8 mouse cellular contexts compared by ENCODE assay signal in the genomic region with DNA sequence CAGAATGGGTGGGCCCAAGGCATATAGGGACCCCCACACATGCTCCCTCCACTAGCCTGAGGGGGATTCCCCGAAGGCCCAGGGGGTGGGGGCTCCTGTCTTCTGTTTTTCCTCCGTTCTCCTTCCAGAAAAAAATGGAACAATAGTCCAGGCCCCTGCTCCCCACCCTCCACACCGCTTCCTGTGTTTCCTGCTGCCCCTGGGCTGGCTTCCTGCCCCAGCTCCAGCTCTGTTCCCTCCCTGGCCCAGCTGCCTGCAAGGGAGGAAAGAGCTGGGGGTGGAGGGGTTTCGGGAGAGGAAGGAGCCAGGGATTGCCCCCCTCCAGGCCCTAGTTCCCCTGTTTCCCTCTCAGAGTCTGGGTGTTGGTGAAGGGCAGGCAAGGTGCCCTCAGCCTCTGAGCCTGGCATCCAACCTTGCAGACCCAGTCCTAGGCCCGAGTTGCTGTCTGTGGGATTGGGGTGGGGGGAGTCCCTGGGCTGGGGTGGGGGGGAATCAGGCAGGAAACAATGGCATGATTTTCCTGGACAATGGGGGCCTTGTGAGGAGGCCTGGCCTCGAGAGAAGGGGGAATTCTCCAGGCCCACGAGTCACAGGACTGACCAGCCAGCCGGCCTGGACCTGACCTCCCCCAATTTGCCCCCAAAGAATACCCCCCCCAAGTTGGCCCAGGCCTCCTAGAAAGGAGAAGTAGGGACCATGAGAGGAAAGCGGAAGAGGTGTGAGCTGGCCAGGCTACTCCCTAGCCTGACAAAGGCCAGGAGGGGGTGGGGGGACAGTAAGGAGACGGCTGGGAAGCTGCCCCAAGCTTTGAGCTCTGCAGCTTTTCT. TPM values are rescaled to one million over a fixed set of nuclear protein-coding genes. Genes with fewer than 3 reads are reported as not detected.
DNase-seq lines count a peak whose midpoint lies in the region; ATAC-seq and TF ChIP-seq lines count a peak whose summit lies in the region.

No protein-coding gene starts in this region.

- peaks cover 16 to 50% of the 10 kb centered on the region in 2 experiments for H3K4me1 ChIP-seq in heart, embryonic 14.5 days (ENCODE audit: control insufficient read depth in 2 of 2, insufficient read depth in 2 of 2, low read length in 2 of 2)
- peaks cover 31% of the 10 kb centered on the region for H3K4me1 ChIP-seq in kidney, postnatal 0 days (replicated peaks; ENCODE audit: insufficient read depth, low read length)

- H3K36me3 ChIP-seq in heart, embryonic 14.5 days (ENCODE audit: control insufficient read depth, insufficient read depth, low read length) = peaks cover 61% of the 10 kb centered on the region
- peaks cover 33% of the 10 kb centered on the region for H3K36me3 ChIP-seq in kidney, postnatal 0 days (ENCODE audit: insufficient read depth, low read length)

- DNase-seq in 416B (ENCODE audit: low read depth) = peak; percentile 50
- peak; percentile 88 for DNase-seq in brain, adult 2 months (ENCODE audit: low read depth, low spot score)
- peak; percentile 73 for DNase-seq in kidney, postnatal 0 days (ENCODE audit: low spot score)
- DNase-seq in lung, postnatal 25 days (ENCODE audit: low spot score) = peak; percentile 81
- no peak for DNase-seq in right cerebral cortex, postnatal 36 days (ENCODE audit: low spot score in 2 of 2)
- DNase-seq in thymus, postnatal 25 days = no peak
- no peak for DNase-seq in embryo, embryonic 10 days (ENCODE audit: low spot score)

- H3K4me3 ChIP-seq in heart, embryonic 14.5 days (ENCODE audit: control insufficient read depth in 1 of 2, insufficient read depth in 1 of 2, low read depth in 1 of 2, low read length in 2 of 2) = peak overlapping the region; percentile 52 to 95
- peak overlapping the region; percentile 92 for H3K4me3 ChIP-seq in kidney, postnatal 0 days (replicated peaks; ENCODE audit: low read depth, low read length)

- 60% methylated on average over 10 of the region's 10 CpGs for WGBS in heart, embryonic 14.5 days
- WGBS in kidney, postnatal 0 days = 45% methylated on average over 10 of the region's 10 CpGs

- H3K4me2 ChIP-seq in heart, embryonic 14.5 days (ENCODE audit: low read length) = peak overlapping the region; percentile 100
- H3K4me2 ChIP-seq in kidney, postnatal 0 days (ENCODE audit: low read length) = peak overlapping the region; percentile 100

- H3K9me3 ChIP-seq in heart, embryonic 14.5 days (ENCODE audit: control insufficient read depth, low read length) = no peaks in the 10 kb centered on the region
- H3K9me3 ChIP-seq in kidney, postnatal 0 days (replicated peaks; ENCODE audit: low read length) = no peaks in the 10 kb centered on the region

- H3K9ac ChIP-seq in heart, embryonic 14.5 days (ENCODE audit: low read length) = peak overlapping the region; percentile 85
- peak overlapping the region; percentile 86 for H3K9ac ChIP-seq in kidney, postnatal 0 days (ENCODE audit: low read depth, low read length)

- no peaks in the 10 kb centered on the region for H3K27me3 ChIP-seq in heart, embryonic 14.5 days (ENCODE audit: control insufficient read depth, insufficient read depth, low read length)
- no peaks in the 10 kb centered on the region for H3K27me3 ChIP-seq in kidney, postnatal 0 days (ENCODE audit: insufficient read depth, low read length)

- H3K27ac ChIP-seq in heart, embryonic 14.5 days (replicated peaks in 1 of 2; ENCODE audit: control insufficient read depth in 1 of 2, insufficient read depth in 1 of 2, low read depth in 2 of 2, low read length in 2 of 2) = peak overlapping the region; percentile 85 to 87
- peak overlapping the region; percentile 96 for H3K27ac ChIP-seq in kidney, postnatal 0 days

- ATAC-seq in heart, embryonic 14.5 days (ENCODE audit: insufficient number of reproducible peaks, insufficient read depth, low FRiP score, low read depth) = peak; percentile 18; the same call in 1 of the 2 replicates
- no peak for ATAC-seq in kidney, postnatal 0 days (replicated peaks; ENCODE audit: low FRiP score, low read depth)

- TF ChIP-seq CTCF in kidney, postnatal 0 days (IDR thresholded peaks at IDR 0.05; ENCODE audit: low read depth) = no peak

RNA-seq across cellular contexts. Expression of gene Pcnx3, which starts 3.6 kb away (rescaled TPM):
- polyA plus RNA-seq in heart, embryonic 14.5 days (2014; fragmentation: Nextera tagmentation; extraction: Ambion mirVana) = 15.3 and 17.3 TPM in 2 replicates
- 14.8 and 15.0 TPM in 2 replicates for polyA plus RNA-seq in kidney, postnatal 0 days (2015; fragmentation: Nextera tagmentation; extraction: Ambion mirVana)

RNA-seq across cellular contexts. Expression of gene Map3k11, which starts 3.8 kb away (rescaled TPM):
- 16.7 and 22.4 TPM in 2 replicates for polyA plus RNA-seq in heart, embryonic 14.5 days (2014; fragmentation: Nextera tagmentation; extraction: Ambion mirVana)
- polyA plus RNA-seq in kidney, postnatal 0 days (2015; fragmentation: Nextera tagmentation; extraction: Ambion mirVana) = 35.4 and 39.8 TPM in 2 replicates

RNA-seq across cellular contexts. Expression of gene Kcnk7, which starts 11.9 kb away (rescaled TPM):
- 0.26 and 0.27 TPM in 2 replicates for polyA plus RNA-seq in heart, embryonic 14.5 days (2014; fragmentation: Nextera tagmentation; extraction: Ambion mirVana)
- polyA plus RNA-seq in kidney, postnatal 0 days (2015; fragmentation: Nextera tagmentation; extraction: Ambion mirVana) = 0.32 and 0.33 TPM in 2 replicates

RNA-seq across cellular contexts. Expression of gene Sipa1, which starts 28.8 kb away (rescaled TPM):
- 16.7 and 17.2 TPM in 2 replicates for polyA plus RNA-seq in heart, embryonic 14.5 days (2014; fragmentation: Nextera tagmentation; extraction: Ambion mirVana)
- polyA plus RNA-seq in kidney, postnatal 0 days (2015; fragmentation: Nextera tagmentation; extraction: Ambion mirVana) = 22.5 and 26.2 TPM in 2 replicates

RNA-seq across cellular contexts. Expression of gene Ehbp1l1, which starts 33.8 kb away (rescaled TPM):
- polyA plus RNA-seq in heart, embryonic 14.5 days (2014; fragmentation: Nextera tagmentation; extraction: Ambion mirVana) = 66.5 and 67.1 TPM in 2 replicates
- 14.3 and 15.0 TPM in 2 replicates for polyA plus RNA-seq in kidney, postnatal 0 days (2015; fragmentation: Nextera tagmentation; extraction: Ambion mirVana)

Comparison
In these comparisons a context has a peak if more than half of its experiments do, and no peak if none do; other contexts are left out.
1. DNase-seq: peak in 416B (single experiment), brain, adult 2 months (single experiment), kidney, postnatal 0 days (single experiment) and lung, postnatal 25 days (single experiment); none in right cerebral cortex, postnatal 36 days (0 of 2), thymus, postnatal 25 days (single experiment) and embryo, embryonic 10 days (single experiment).